Mouse (Mus musculus) kidney, adult 2 months (tissue): Measurements from ENCODE around the gene Faim2.
A peak's percentile ranks its signal among the peaks of the same experiment; 100 is the strongest.

ENCODE experiments used
- CTCF ChIP-seq: fragments of 200-500 bp; conservative IDR thresholded peaks from 2 replicates; pipeline ENCODE4 v1.5.1; 2011; ENCODE audit warnings: low read depth, mild to moderate bottlenecking, control low read depth, low read length, moderate library complexity, mixed read lengths; ENCODE audit not compliant: insufficient read depth, insufficient read length
- POLR2A ChIP-seq: fragments of 200-500 bp; IDR thresholded peaks from one replicate; pipeline ENCODE4 v1.6.1; 2011; ENCODE audit warnings: low read depth, low read length, control low read depth

GRCm38 (mm10) chr15:99497061-99497460, 30.9 kb downstream of the Faim2 start:
- peak; percentile 79 for TF ChIP-seq CTCF
- no peak for TF ChIP-seq POLR2A
